Mouse (Mus musculus) forebrain, embryonic 10.5 days (tissue): ENCODE data around the gene Prpmp5. TPM values are rescaled to one million over a fixed set of nuclear protein-coding genes. Genes with fewer than 3 reads are reported as not detected.
"Not testable (repeated sequence)": the region's sequence is repeated elsewhere in the genome, so short reads cannot be mapped to it uniquely, and the experiment has no call there.

Source experiments
- DNase-seq: peaks from one replicate; pipeline ENCODE4 v3.0.0-alpha.2; 2017; ENCODE audit warnings: low spot score; ENCODE audit errors: extremely low spot score
- H3K27ac ChIP-seq: fragments of 300-500 bp; sonication (generic); 2 replicates; pipeline ENCODE4 v1.5.1; 2016; ENCODE audit warnings: mild to moderate bottlenecking
- H3K27me3 ChIP-seq: fragments of 300-500 bp; sonication (generic); 2 replicates; pipeline ENCODE4 v1.6.1; 2016; ENCODE audit warnings: mild to moderate bottlenecking; ENCODE audit not compliant: poor library complexity, severe bottlenecking
- H3K36me3 ChIP-seq: fragments of 300-500 bp; sonication (generic); replicated peaks from 2 replicates; pipeline ENCODE4 v1.6.1; 2016; ENCODE audit warnings: mild to moderate bottlenecking, moderate library complexity
- H3K4me1 ChIP-seq: fragments of 300-500 bp; sonication (generic); 2 replicates; pipeline ENCODE4 v1.6.1; 2016
- H3K4me3 ChIP-seq: fragments of 300-500 bp; sonication (generic); 2 replicates; pipeline ENCODE4 v1.5.1; 2016; ENCODE audit warnings: mild to moderate bottlenecking, moderate library complexity
- H3K9me3 ChIP-seq: fragments of 300-500 bp; sonication (generic); 2 replicates; pipeline ENCODE4 v1.6.1; 2016; ENCODE audit warnings: mild to moderate bottlenecking, moderate library complexity
- WGBS: fragments of 180-500 bp; shearing (Covaris S2); methylation state at CpG from one replicate; pipeline ENCODE4 v1.1.7; 2016; 5-methylcytosine and 5-hydroxymethylcytosine counted together
- polyA plus RNA-seq: library from polyadenylated mRNA; unstranded; fragments of >200 nt; fragmentation: Nextera tagmentation; extraction: Ambion mirVana; gene quantifications from 2 replicates; pipeline ENCODE4 v1.2.1, GENCODE M21; 2016

The Prpmp5 gene
- polyA plus RNA-seq: not detected in 2 replicates

DNA sequence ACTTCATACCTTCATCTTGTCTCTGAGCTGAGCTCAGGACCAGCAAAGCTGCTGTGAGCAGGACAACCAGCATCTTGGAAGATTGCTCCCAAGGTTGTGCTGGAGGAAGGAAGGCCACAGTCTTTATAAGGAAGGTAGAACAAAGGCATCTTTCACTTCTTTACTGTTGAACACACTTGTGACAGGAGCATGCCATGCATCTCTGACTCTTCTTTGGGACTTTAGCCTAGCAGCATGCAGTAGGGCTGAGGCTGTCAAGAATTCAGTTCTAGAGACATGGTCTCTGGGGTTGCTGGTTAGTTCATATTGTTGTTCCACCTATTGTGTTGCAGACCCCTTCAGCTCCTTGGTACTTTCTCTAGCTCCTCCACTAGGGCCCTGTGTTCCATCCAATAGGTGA is at the start of gene Prpmp5:
TSS of gene Prpmp5 (minus strand) at position 101 of the 400 bp plus-strand sequence.
- H3K27me3 ChIP-seq, H3K36me3 ChIP-seq, H3K4me1 ChIP-seq, DNase-seq, H3K4me3 ChIP-seq, H3K27ac ChIP-seq: not testable (repeated sequence)
- peaks cover 12% of the 10 kb centered on the region; the same call in 1 of the 2 replicates for H3K9me3 ChIP-seq

DNA sequence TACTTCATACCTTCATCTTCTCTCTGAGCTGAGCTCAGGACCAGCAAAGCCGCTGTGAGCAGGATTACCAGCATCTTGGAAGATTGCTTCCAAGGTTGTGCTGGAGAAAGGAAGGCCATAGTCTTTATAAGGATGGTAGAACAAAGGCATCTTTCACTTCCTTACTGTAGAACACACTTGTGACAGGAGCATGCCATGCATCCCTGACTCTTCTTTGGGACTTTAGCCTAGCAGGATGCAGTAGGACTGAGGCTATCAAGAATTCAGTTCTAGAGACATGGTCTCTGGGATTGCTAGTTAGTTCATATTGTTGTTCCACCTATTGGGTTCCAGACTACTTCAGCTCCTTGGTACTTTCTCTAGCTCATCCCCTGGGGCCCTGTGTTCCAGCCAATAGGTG is 49.5 kb upstream of the Prpmp5 start, which contains the start of gene Gm8882:
TSS of gene Gm8882 (minus strand) at position 101 of the 400 bp plus-strand sequence.
- H3K4me1 ChIP-seq, H3K4me3 ChIP-seq, H3K27ac ChIP-seq, H3K27me3 ChIP-seq, H3K9me3 ChIP-seq, H3K36me3 ChIP-seq, DNase-seq: not testable (repeated sequence)
- WGBS: 74% methylated on average over 1 of the region's 1 CpGs

Other genes starting within 250 kb of the Prpmp5 start
- gene Prb1, start 104.2 kb downstream of the Prpmp5 start, polyA plus RNA-seq: not detected in 2 replicates
- not detected in 2 replicates for gene Gm8882, start 49.4 kb upstream of the Prpmp5 start, polyA plus RNA-seq